Mouse (Mus musculus) forebrain, embryonic 16.5 days (tissue): ENCODE data around the gene Wfikkn2. TPM values are rescaled to one million over a fixed set of nuclear protein-coding genes. Genes with fewer than 3 reads are reported as not detected.

Experiments
- ATAC-seq: fragments of 200-750 bp; cut with Nextera tagmentation; 2 replicates; pipeline ENCODE4 v1.8.0; 2017; ENCODE audit warnings: mild to moderate bottlenecking, moderate library complexity
- H3K27ac ChIP-seq: fragments of 300-500 bp; sonication (generic); 2 replicates; pipeline ENCODE4 v1.5.1; 2014; ENCODE audit warnings: low read length, control low read depth
- H3K27me3 ChIP-seq: fragments of 300-500 bp; sonication (generic); replicated peaks from 2 replicates; pipeline ENCODE4 v1.6.1; 2014; ENCODE audit warnings: low read length; ENCODE audit not compliant: control insufficient read depth, insufficient read depth
- H3K36me3 ChIP-seq: fragments of 300-500 bp; sonication (generic); 2 replicates; pipeline ENCODE4 v1.6.1; 2014; ENCODE audit not compliant: control insufficient read depth, insufficient read depth
- H3K4me1 ChIP-seq: fragments of 300-500 bp; sonication (generic); replicated peaks from 2 replicates; pipeline ENCODE4 v1.6.1; 2014; ENCODE audit warnings: low read length; ENCODE audit not compliant: control insufficient read depth, insufficient read depth
- H3K4me2 ChIP-seq: fragments of 300-500 bp; sonication (generic); 2 replicates; pipeline ENCODE4 v1.6.1; 2014; ENCODE audit warnings: mild to moderate bottlenecking, low read length, control low read depth
- H3K4me3 ChIP-seq: fragments of 300-500 bp; sonication (generic); replicated peaks from 2 replicates; pipeline ENCODE4 v1.5.1; 2014; ENCODE audit warnings: mild to moderate bottlenecking, low read length, control low read depth
- H3K9ac ChIP-seq: fragments of 300-500 bp; sonication (generic); replicated peaks from 2 replicates; pipeline ENCODE4 v1.6.1; 2014; ENCODE audit warnings: low read depth, low read length, control low read depth
- H3K9me3 ChIP-seq: fragments of 300-500 bp; sonication (generic); 2 replicates; pipeline ENCODE4 v1.6.1; 2016; ENCODE audit warnings: low read length; ENCODE audit not compliant: control insufficient read depth
- WGBS: fragments of 180-500 bp; shearing (Covaris S2); extraction: QIAGEN DNeasy Blood & Tissue Kit; methylation state at CpG from one replicate; pipeline ENCODE4 v1.1.7; 2014; 5-methylcytosine and 5-hydroxymethylcytosine counted together
- polyA plus RNA-seq: library from polyadenylated mRNA; unstranded; fragments of >200 nt; fragmentation: Nextera tagmentation; extraction: Ambion mirVana; gene quantifications from 2 replicates; pipeline ENCODE4 v1.2.1, GENCODE M21; 2015

Wfikkn2 gene
- polyA plus RNA-seq, 1 experiment from 2014 or later, result 3.5 TPM

GRCm38 (mm10) chr11:94215581-94215980, 30.2 kb downstream of the Wfikkn2 start:
- Histone ChIP-seq H3K4me2 (no peak overlapping the region), H3K4me1 (peaks cover 16% of the 10 kb centered on the region), H3K9me3 (no peaks in the 10 kb centered on the region), H3K27me3 (no peaks in the 10 kb centered on the region), H3K4me3 (no peak overlapping the region), H3K27ac (no peak overlapping the region), H3K9ac (no peak overlapping the region), H3K36me3 (peaks cover 6% of the 10 kb centered on the region; the same call in 1 of the 2 replicates)
- 91% methylated on average over 3 of the region's 3 CpGs for WGBS
- ATAC-seq, result no peak

GRCm38 (mm10) chr11:94213735-94214594, 31.8 kb downstream of the Wfikkn2 start:
- H3K9ac ChIP-seq, result no peak overlapping the region
- ATAC-seq, result no peak
- H3K36me3 ChIP-seq, result peaks cover 6% of the 10 kb centered on the region; the same call in 1 of the 2 replicates
- no peak overlapping the region for H3K27ac ChIP-seq
- peaks cover 20% of the 10 kb centered on the region for H3K4me1 ChIP-seq
- no peaks in the 10 kb centered on the region for H3K27me3 ChIP-seq
- 83% methylated on average over 29 of the region's 29 CpGs for WGBS
- peak overlapping the region; percentile 0; the same call in 1 of the 2 replicates for H3K4me3 ChIP-seq
- H3K9me3 ChIP-seq, result no peaks in the 10 kb centered on the region
- peak overlapping the region; percentile 63 for H3K4me2 ChIP-seq

- Histone ChIP-seq H3K36me3 (peaks cover 6% of the 10 kb centered on the region; the same call in 1 of the 2 replicates), H3K27me3 (no peaks in the 10 kb centered on the region), H3K9me3 (no peaks in the 10 kb centered on the region), H3K9ac (no peak overlapping the region), H3K4me3 (peak overlapping the region; percentile 76), H3K4me1 (peaks cover 20% of the 10 kb centered on the region), H3K4me2 (peak overlapping the region; percentile 63), H3K27ac (no peak overlapping the region)
- no peak for ATAC-seq
- WGBS, result 45% methylated on average over 4 of the region's 4 CpGs
Observed at GRCm38 (mm10) chr11:94212997-94213396, 32.8 kb downstream of the Wfikkn2 start.

GRCm38 (mm10) chr11:94212489-94212836, 33.3 kb downstream of the Wfikkn2 start:
- no peak for ATAC-seq
- peak overlapping the region; percentile 83 for H3K9ac ChIP-seq
- H3K27ac ChIP-seq, result peak overlapping the region; percentile 79
- 0% methylated on average over 7 of the region's 7 CpGs for WGBS
- peaks cover 6% of the 10 kb centered on the region; the same call in 1 of the 2 replicates for H3K36me3 ChIP-seq
- no peaks in the 10 kb centered on the region for H3K27me3 ChIP-seq
- no peaks in the 10 kb centered on the region for H3K9me3 ChIP-seq
- H3K4me3 ChIP-seq, result peak overlapping the region; percentile 76
- peaks cover 20% of the 10 kb centered on the region for H3K4me1 ChIP-seq
- peak overlapping the region; percentile 63 for H3K4me2 ChIP-seq

GRCm38 (mm10) chr11:94211651-94212488, 33.9 kb downstream of the Wfikkn2 start:
- H3K27me3 ChIP-seq, result no peaks in the 10 kb centered on the region
- WGBS, result 0% methylated on average over 29 of the region's 61 CpGs
- peak; percentile 26 for ATAC-seq
- H3K4me3 ChIP-seq, result peak overlapping the region; percentile 76
- H3K4me2 ChIP-seq, result peak overlapping the region; percentile 63
- H3K4me1 ChIP-seq, result peaks cover 20% of the 10 kb centered on the region
- H3K36me3 ChIP-seq, result peaks cover 6% of the 10 kb centered on the region; the same call in 1 of the 2 replicates
- H3K9me3 ChIP-seq, result no peaks in the 10 kb centered on the region
- H3K9ac ChIP-seq, result peak overlapping the region; percentile 83
- H3K27ac ChIP-seq, result peak overlapping the region; percentile 90

GRCm38 (mm10) chr11:94211124-94211603, 34.6 kb downstream of the Wfikkn2 start, which contains the start of gene Tob1:
TSS of gene Tob1 (plus strand) at chr11:94211454.
- Histone ChIP-seq H3K27me3 (no peaks in the 10 kb centered on the region), H3K4me1 (peaks cover 20% of the 10 kb centered on the region), H3K4me3 (peak within 1 kb of the TSS; percentile 76), H3K9ac (peak within 1 kb of the TSS; percentile 83), H3K27ac (peak within 1 kb of the TSS; percentile 97), H3K4me2 (peak within 1 kb of the TSS; percentile 99), H3K36me3 (peaks cover 6% of the 10 kb centered on the region; the same call in 1 of the 2 replicates), H3K9me3 (no peaks in the 10 kb centered on the region)
- WGBS, result 5% methylated on average over 13 of the region's 55 CpGs
- peak; percentile 94 for ATAC-seq

GRCm38 (mm10) chr11:94210191-94211086, 35.4 kb downstream of the Wfikkn2 start:
- Histone ChIP-seq H3K4me1 (peaks cover 17% of the 10 kb centered on the region), H3K4me3 (peak overlapping the region; percentile 53), H3K4me2 (peak overlapping the region; percentile 99), H3K9me3 (no peaks in the 10 kb centered on the region), H3K36me3 (peaks cover 4% of the 10 kb centered on the region; the same call in 1 of the 2 replicates), H3K27me3 (no peaks in the 10 kb centered on the region), H3K9ac (peak overlapping the region; percentile 73), H3K27ac (peak overlapping the region; percentile 98)
- under 1% methylated on average over 49 of the region's 56 CpGs for WGBS
- ATAC-seq, result peak; percentile 73

- peaks cover 4% of the 10 kb centered on the region; the same call in 1 of the 2 replicates for H3K36me3 ChIP-seq
- H3K27me3 ChIP-seq, result no peaks in the 10 kb centered on the region
- peak overlapping the region; percentile 98 for H3K27ac ChIP-seq
- 2% methylated on average over 14 of the region's 14 CpGs for WGBS
- H3K4me2 ChIP-seq, result peak overlapping the region; percentile 99
- peak overlapping the region; percentile 73 for H3K9ac ChIP-seq
- H3K4me3 ChIP-seq, result peak overlapping the region; percentile 53
- H3K9me3 ChIP-seq, result no peaks in the 10 kb centered on the region
- no peak for ATAC-seq
- peaks cover 16% of the 10 kb centered on the region for H3K4me1 ChIP-seq
Observed at GRCm38 (mm10) chr11:94209695-94210131, 36.1 kb downstream of the Wfikkn2 start.
